Mouse (Mus musculus) layer of hippocampus, postnatal 36 days (tissue): Measurements from ENCODE around the gene Prpf6. TPM values are rescaled to one million over a fixed set of nuclear protein-coding genes. Genes with fewer than 3 reads are reported as not detected.

Experiments used
- DNase-seq, 2 experiments: peaks; one replicate each; pipeline ENCODE4 v3.0.0; 2022
- microRNA-seq, 2 experiments: library from miRNA; unstranded; fragments of <30 nt; microRNA quantifications; one replicate each; pipeline ENCODE4 v1.2.0; 2021
- total RNA-seq, 2 experiments: library from RNA; stranded (reverse); gene quantifications; 2 replicates each; pipeline ENCODE4 v1.2.3; 2021

Prpf6 gene
- total RNA-seq, 2 experiments from 2014 or later = 55.7 to 58.1 TPM

DNA sequence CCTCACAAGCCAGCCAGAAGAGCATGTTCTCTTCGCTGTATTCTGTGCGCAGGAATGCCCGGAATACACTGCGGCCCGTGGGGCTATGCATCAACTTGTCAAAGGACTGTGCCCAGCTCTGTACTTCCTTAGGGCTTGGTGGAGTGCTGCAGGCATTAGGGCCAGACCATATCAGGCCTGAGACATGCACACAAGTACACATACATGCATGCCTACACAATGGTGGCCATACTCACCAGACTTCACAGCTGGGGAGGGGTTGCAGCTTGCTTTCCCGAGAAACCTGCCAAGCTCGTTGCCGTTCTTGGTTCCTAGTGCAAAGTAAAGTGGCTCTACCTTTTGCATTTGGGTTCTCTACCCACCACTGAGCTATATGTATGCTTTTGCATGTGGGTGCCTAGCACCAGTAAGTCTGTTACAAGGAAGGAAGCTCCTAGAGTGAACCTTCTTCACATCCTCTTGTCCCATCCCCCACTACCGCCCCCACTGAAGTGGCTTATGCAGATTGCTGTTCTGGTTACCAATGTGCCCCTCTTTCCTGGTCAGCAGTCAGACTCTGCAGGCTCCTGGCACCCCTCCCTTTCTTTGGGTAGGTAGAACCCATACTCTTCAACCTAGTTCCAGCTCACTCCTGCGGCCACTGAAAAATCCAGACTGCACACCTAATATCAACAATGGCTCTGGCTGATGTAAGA lies 97.9 kb downstream of the Prpf6 start:
- no peak for DNase-seq

DNA sequence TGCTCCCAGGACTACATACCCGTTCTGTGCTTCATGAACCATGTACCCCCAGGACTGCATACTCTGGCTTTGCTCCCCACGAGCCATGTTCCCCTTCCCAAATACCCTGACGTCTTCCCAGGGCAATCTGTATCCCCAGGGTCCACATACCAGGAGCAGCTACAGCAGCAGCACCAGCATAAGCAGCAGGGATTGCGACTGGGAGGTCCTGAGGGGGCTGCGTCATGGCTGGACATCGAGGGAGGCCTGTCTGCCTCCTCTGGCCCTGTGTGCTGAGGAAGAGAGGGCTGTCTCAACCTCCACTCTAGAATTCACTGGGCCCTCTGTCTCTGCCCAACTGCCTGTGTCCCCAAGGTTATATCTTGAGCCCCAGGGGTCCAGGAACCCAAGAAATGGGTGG lies 99.4 kb downstream of the Prpf6 start:
- no peak for DNase-seq

DNA sequence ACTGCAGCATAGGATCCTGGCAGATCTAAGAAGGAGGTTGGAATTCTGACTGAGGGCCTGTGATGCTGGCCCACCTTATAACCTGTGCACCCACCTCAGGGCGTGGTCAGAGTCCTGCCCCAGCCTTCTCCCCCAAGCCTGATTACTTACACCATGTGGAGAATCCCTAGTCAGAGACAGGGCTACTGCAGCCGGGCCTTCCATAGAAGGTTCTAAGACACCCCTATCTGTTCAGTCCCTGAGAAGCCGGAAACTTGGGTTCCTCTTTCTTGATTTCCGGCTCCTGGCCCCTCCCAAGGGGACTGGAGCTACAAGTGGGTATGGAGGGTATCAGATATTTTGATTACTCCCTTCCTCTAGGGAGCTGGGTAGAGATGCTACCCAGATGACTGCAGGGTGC lies 99.9 kb downstream of the Prpf6 start:
- DNase-seq = no peak

DNA sequence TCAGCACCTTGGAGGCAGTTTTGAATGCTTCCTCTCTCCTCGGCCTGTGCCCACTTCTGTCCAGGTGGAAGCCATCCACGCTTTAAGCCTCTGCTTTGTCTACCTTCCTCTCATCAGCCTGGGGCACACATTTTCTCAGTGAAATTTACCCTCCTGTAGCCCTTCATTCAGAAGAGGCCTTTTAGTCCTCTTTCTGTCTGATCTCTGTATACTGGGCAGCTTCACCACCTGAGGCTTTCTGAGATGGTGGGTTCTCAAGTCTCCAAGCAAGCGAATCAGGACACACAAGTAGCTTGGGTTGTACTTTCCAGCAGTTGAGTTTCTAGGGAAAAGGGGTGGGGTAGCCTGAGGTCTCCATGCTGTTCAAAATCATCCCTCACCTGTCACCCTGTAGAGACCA lies 100.6 kb downstream of the Prpf6 start:
- DNase-seq = no peak

DNA sequence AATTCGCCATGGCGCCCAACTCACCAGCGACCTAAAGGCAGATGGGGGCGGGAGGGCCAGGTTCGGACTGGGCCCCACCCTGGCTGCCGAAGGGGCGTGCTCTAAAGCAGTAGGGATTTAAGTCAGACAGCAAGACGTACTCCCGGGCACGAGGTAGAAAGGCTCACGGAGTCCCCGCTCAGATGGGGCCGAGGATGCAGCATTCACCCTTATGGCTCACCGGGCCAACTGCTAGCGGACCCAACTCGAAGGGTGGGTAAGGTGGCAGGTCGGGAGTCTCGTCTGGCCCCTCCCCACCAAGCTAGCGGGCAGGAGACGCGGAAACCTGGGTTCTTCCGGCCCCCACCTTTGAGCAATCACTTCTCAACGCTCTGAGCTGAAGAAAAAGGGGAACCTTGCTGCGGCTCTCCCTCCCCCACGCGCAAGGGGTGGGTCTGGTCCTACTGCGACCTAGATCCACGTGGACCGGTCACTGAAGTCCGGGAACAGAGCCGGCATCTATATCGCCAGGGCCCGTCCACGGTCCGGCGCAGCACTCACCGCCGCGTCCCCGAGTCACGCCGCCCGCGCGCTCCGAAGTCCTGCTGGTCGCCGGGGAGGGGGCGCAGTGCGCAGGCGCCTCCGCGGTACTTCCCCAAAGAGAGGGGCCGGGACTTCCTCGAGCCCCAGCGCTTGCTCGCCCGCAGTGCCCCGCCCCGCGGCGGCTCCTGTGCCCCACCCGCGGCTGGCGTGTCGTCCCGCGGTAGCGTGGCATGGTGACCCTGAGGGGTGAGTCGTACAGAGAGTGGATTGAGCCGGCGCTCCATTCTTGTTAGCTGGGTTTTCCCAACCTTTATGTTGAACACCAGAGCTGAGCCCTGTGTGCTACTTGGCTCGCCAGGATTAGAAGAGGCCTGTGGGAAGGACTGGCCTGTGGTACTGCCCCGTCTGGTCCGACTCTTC lies 101.9 kb downstream of the Prpf6 start, which contains the start of gene Rgs19:
TSS of gene Rgs19 (minus strand) at position 639 of the 942 bp plus-strand sequence.
- DNase-seq = peak; percentile 80 to 83

DNA sequence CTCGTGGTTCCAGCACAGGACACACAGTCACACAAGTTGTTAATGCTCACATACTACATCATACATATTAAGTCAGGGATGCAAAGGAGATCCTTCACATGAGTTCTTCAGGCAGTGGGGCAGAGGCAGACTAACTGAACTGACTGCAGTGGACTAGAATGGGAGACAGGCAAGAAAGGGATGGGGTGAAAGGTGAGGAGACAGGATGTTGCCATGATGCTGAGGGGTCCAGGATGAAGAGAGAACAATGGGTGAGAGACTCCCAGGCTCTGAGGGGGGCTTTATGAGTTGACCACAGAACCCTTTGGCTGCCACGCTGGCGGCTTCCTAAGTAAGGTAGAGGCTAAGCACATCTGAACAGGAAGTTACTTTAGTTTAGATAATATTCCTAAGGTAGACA lies 102.9 kb downstream of the Prpf6 start:
- DNase-seq = no peak

DNA sequence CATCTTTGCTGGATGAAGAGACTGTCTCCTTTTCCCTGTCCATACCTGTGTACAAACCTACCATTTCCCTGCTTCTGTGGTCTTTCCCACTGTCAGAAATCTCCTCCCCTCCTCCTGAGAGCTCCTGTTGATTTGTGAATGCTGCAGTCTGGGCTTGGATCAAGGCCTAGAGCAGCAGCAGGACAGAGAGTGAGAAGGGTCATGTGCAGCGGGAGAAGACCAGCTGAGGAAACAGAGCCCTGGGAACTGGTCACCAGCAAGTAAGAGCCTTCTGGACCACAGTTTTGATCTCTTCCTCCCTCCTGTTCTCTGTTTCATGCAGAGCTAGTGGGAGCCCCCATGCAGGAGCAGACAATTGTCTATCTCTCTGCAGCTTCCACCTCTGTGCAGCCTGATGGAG lies 104.1 kb downstream of the Prpf6 start:
- no peak for DNase-seq

DNA sequence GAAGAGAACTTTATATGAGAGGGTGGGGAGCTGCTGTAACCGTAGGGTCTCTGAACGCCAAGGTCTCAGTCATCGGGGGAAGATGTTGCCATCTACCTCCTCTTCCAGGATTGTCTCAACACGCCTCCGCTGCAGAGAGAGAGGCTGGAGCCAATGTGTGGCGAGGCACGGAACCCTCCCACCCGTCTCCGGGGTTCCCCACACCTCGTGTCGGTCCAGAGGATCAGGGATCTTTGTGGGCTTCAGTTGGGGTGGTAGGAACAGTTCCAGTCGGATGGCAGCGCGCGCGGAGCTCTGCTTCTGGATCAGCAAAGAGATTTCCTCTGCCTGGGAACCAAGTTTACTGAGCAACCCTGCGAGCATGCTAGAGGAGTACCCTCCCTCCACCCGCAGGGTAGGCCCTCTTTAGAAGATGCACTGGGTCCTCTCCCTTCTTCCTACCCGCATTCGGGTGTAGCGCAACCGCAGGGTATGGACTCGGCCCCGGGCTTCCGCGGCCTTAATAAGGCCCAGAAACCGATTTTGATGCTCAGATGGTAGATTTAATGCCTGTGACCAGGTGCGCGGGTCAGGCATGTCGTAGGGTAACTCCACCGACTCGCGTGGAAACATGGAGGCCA lies 105.2 kb downstream of the Prpf6 start:
- DNase-seq = no peak

DNA sequence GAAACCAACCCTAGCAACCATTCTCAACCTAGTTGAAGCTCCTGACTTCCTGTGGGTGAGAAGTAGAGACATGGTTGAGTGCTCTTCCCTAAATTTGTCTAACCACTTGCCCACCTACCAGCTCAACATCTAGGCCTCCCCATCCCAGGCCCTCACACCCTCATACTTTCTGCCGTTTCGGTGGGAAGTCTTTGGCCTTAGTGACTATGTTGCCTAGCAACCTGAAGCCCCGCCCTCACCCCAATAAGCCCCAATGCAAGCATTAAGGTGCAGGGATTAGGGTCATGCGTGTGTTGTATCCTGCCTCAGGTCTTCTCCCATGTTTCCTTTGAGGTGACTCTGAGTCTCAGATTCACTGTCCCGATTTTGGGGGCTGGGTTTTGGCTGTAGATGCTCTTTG lies 106.6 kb downstream of the Prpf6 start, which contains the start of gene Lkaaear1:
TSS of gene Lkaaear1 (minus strand) at position 202 of the 400 bp plus-strand sequence.
- no peak for DNase-seq

Small RNAs within 50 kb of the gene (microRNA-seq; reads per million reads assigned to microRNA genes)
- 0 reads per million in 2 experiments for gene Mir7006

Other genes starting within 250 kb of the Prpf6 start
- 10 to 100 TPM; 77.5 to 83.5 TPM for gene Zgpat, start 226.9 kb upstream of the Prpf6 start, total RNA-seq
- 10 to 100 TPM; 48.4 to 53.8 TPM for gene Arfrp1, start 226.5 kb upstream of the Prpf6 start, total RNA-seq
- 10 to 100 TPM; 38.5 to 52.5 TPM for gene Lime1, start 211.8 kb upstream of the Prpf6 start, total RNA-seq
- gene Zbtb46, start 132.4 kb upstream of the Prpf6 start, total RNA-seq = 1 to 10 TPM; 5.8 to 6.2 TPM
- gene Abhd16b, start 98.7 kb upstream of the Prpf6 start, total RNA-seq = not detected
- gene Tpd52l2, start 94.7 kb upstream of the Prpf6 start, total RNA-seq = 10 to 100 TPM; 77.7 to 87.1 TPM
- gene Dnajc5, start 71.4 kb upstream of the Prpf6 start, total RNA-seq = 100 to 1,000 TPM; 252 to 275 TPM
- gene Uckl1, start 7.0 kb upstream of the Prpf6 start, total RNA-seq = 10 to 100 TPM; 59.6 to 60.7 TPM
- 100 to 1,000 TPM in 1 of 2 experiments, 10 to 100 TPM in 1; 96.3 to 101 TPM for gene Zfp512b, start 935 bp downstream of the Prpf6 start, total RNA-seq
- 10 to 100 TPM; 14.3 to 16.4 TPM for gene Samd10, start 7.3 kb downstream of the Prpf6 start, total RNA-seq
- 1 to 10 TPM; 1.1 to 1.6 TPM for gene Gm29797, start 65.2 kb downstream of the Prpf6 start, total RNA-seq
- 10 to 100 TPM in 1 of 2 experiments, 1 to 10 TPM in 1; 8.3 to 11.1 TPM for gene Sox18, start 79.8 kb downstream of the Prpf6 start, total RNA-seq
- gene Tcea2, start 88.4 kb downstream of the Prpf6 start, total RNA-seq = 10 to 100 TPM; 60.6 to 62.0 TPM
- gene Rgs19, start 102.1 kb downstream of the Prpf6 start, total RNA-seq = 10 to 100 TPM; 44.0 to 44.1 TPM
- gene Lkaaear1, start 106.6 kb downstream of the Prpf6 start, total RNA-seq = not detected
- 10 to 100 TPM; 47.7 to 56.7 TPM for gene Oprl1, start 123.1 kb downstream of the Prpf6 start, total RNA-seq
- 10 to 100 TPM; 26.3 to 27.8 TPM for gene Myt1, start 171.5 kb downstream of the Prpf6 start, total RNA-seq
- 10 to 100 TPM; 87.3 to 91.1 TPM for gene Pcmtd2, start 246.0 kb downstream of the Prpf6 start, total RNA-seq